Mouse (Mus musculus) bone marrow macrophage, adult 2 months (primary cell): ENCODE results near the gene Met.

Experiments used
- CTCF ChIP-seq: IDR thresholded peaks from 2 replicates; pipeline ENCODE4 v1.5.1; 2012; ENCODE audit warnings: low read depth, mild to moderate bottlenecking, low read length, moderate library complexity
- POLR2A ChIP-seq: IDR thresholded peaks from 2 replicates; pipeline ENCODE4 v1.6.1; 2012; ENCODE audit warnings: mild to moderate bottlenecking, low read depth, low read length, borderline replicate concordance

DNA sequence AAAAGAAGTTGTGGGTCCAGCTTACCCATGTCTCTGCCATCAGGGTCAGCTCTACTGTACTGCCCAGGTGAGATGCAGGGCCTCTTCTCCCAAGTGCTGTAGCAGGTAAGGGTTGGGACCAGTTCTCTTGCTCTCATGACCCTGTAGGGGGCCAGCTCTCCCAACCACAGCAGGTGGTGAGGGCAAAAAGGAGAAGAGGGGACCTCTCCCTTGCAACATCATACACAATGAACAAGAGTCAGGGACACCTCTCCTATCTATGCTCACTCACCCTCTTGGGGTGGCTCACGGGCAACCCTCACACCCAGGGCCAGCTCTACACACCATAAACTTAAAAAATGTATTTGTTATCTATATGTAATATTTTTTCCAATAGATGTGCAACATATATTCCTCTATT is 143.3 kb downstream of the Met start:
- no peak for TF ChIP-seq CTCF
- TF ChIP-seq POLR2A: no peak
